Mouse (Mus musculus) midbrain, embryonic 10.5 days (tissue): ENCODE measurements around the gene Sh3bp5l. TPM values are rescaled to one million over a fixed set of nuclear protein-coding genes. Genes with fewer than 3 reads are reported as not detected.

ENCODE experiments used
- DNase-seq: peaks from one replicate; pipeline ENCODE4 v3.0.0-alpha.2; 2017; ENCODE audit warnings: low spot score
- H3K27ac ChIP-seq: fragments of 300-500 bp; sonication (generic); replicated peaks from 2 replicates; pipeline ENCODE4 v1.5.1; 2016; ENCODE audit warnings: mild to moderate bottlenecking
- H3K27me3 ChIP-seq: fragments of 300-500 bp; sonication (generic); 2 replicates; pipeline ENCODE4 v1.6.1; 2016; ENCODE audit warnings: low read depth, mild to moderate bottlenecking; ENCODE audit not compliant: poor library complexity, severe bottlenecking
- H3K36me3 ChIP-seq: fragments of 300-500 bp; sonication (generic); 2 replicates; pipeline ENCODE4 v1.6.1; 2016; ENCODE audit warnings: mild to moderate bottlenecking, moderate library complexity
- H3K4me1 ChIP-seq: fragments of 300-500 bp; sonication (generic); 2 replicates; pipeline ENCODE4 v1.6.1; 2016
- H3K4me3 ChIP-seq: fragments of 300-500 bp; sonication (generic); 2 replicates; pipeline ENCODE4 v1.5.1; 2016; ENCODE audit warnings: mild to moderate bottlenecking, moderate library complexity
- H3K9me3 ChIP-seq: fragments of 300-500 bp; sonication (generic); replicated peaks from 2 replicates; pipeline ENCODE4 v1.6.1; 2016; ENCODE audit warnings: mild to moderate bottlenecking
- WGBS: fragments of 180-500 bp; shearing (Covaris S2); methylation state at CpG from one replicate; pipeline ENCODE4 v1.1.7; 2016; 5-methylcytosine and 5-hydroxymethylcytosine counted together
- polyA plus RNA-seq: library from polyadenylated mRNA; unstranded; fragments of >200 nt; fragmentation: Nextera tagmentation; extraction: Ambion mirVana; gene quantifications from 2 replicates; pipeline ENCODE4 v1.2.1, GENCODE M21; 2016

Gene Sh3bp5l
- polyA plus RNA-seq, 1 experiment from 2014 or later: 46.3 TPM

DNA sequence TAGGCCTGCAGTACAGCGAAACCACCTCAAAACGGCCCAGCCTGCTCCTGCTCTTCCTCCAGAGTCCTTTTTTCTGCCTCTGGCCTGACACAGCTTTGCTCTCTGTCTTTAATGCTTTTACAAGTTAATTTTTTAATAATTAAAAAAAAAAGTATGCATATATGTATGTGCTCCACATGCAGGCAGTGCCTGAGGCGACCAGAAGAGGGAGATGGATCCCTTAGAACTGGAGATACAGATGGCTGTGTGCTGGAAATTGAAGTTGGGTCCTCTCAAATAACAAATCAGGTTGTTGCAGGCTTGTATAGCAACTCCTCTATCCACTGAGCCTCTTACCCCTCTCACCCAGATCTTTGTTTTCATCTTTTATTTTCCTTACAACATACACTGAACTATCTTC, 3.7 kb upstream of the Sh3bp5l start:
- H3K27me3 ChIP-seq: no peaks in the 10 kb centered on the region
- H3K36me3 ChIP-seq: peaks cover 26% of the 10 kb centered on the region
- peaks cover 40% of the 10 kb centered on the region for H3K4me1 ChIP-seq
- no peak overlapping the region for H3K27ac ChIP-seq
- DNase-seq: no peak
- 93% methylated on average over 3 of the region's 3 CpGs for WGBS
- H3K9me3 ChIP-seq: no peaks in the 10 kb centered on the region
- H3K4me3 ChIP-seq: no peak overlapping the region

DNA sequence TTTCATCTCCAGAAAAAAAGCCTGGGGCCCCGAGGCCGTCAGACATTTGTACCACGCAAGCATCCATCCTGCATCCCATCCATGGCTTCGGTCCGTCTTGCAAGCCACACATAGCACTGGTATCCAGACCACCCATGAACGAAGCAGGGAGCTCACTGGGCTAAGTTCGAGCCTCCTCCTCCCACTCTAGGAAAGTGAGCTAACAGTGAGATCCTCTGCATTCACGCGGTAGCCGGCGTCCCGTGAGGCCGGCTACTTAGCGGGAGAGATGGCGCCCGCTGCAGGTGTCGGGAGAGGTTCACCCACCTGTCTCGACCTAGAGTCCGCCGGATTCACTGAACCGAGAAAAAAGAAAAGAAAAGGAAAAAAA, 633 bp upstream of the Sh3bp5l start:
- H3K36me3 ChIP-seq: peaks cover 56% of the 10 kb centered on the region
- H3K27ac ChIP-seq: peak overlapping the region; percentile 96
- peak overlapping the region; percentile 77 for H3K4me3 ChIP-seq

GRCm38 (mm10) chr11:58331149-58331495, 598 bp downstream of the Sh3bp5l start:
- Histone ChIP-seq H3K36me3 (peaks cover 62% of the 10 kb centered on the region), H3K27me3 (no peaks in the 10 kb centered on the region), H3K27ac (peak overlapping the region; percentile 96), H3K4me1 (peaks cover 32% of the 10 kb centered on the region), H3K9me3 (no peaks in the 10 kb centered on the region), H3K4me3 (peak overlapping the region; percentile 77)
- DNase-seq: no peak
- WGBS: 26% methylated on average over 10 of the region's 10 CpGs

More for the DNA sequence above, 633 bp upstream of the Sh3bp5l start:
- WGBS: under 1% methylated on average over 21 of the region's 21 CpGs
- Histone ChIP-seq H3K27me3 (no peaks in the 10 kb centered on the region), H3K4me1 (peaks cover 32% of the 10 kb centered on the region), H3K9me3 (no peaks in the 10 kb centered on the region)
- no peak for DNase-seq

DNA sequence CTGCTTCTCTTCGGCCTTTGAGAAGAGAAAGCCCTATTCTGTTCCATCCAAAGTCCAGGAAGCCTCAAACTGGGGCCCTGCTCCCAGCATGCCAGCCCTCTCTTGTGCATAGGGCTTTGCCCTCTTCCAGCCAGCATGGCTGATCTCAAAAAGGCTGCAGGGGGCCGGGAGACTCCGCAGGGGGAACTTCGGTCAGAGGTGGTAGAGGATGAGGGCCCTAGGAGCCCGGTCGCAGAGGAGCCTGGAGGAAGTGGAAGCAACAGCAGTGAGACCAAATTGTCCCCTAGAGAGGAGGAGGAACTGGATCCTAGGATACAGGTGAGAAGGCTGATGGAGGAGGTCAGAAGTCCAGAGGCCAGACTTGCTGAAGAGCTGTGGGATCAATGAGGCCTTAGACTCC, 1.0 kb downstream of the Sh3bp5l start:
- H3K36me3 ChIP-seq: peaks cover 62% of the 10 kb centered on the region
- no peak for DNase-seq
- no peaks in the 10 kb centered on the region for H3K27me3 ChIP-seq
- H3K9me3 ChIP-seq: no peaks in the 10 kb centered on the region
- peak overlapping the region; percentile 77 for H3K4me3 ChIP-seq
- 89% methylated on average over 6 of the region's 6 CpGs for WGBS
- H3K27ac ChIP-seq: peak overlapping the region; percentile 96
- H3K4me1 ChIP-seq: peaks cover 32% of the 10 kb centered on the region

GRCm38 (mm10) chr11:58334746-58335145, 4.2 kb downstream of the Sh3bp5l start:
- Histone ChIP-seq H3K4me1 (peaks cover 22% of the 10 kb centered on the region), H3K36me3 (peaks cover 75% of the 10 kb centered on the region), H3K9me3 (no peaks in the 10 kb centered on the region), H3K4me3 (no peak overlapping the region), H3K27me3 (no peaks in the 10 kb centered on the region), H3K27ac (no peak overlapping the region)
- no peak for DNase-seq
- 85% methylated on average over 3 of the region's 3 CpGs for WGBS

GRCm38 (mm10) chr11:58346745-58347144, 16.2 kb downstream of the Sh3bp5l start:
- H3K9me3 ChIP-seq: no peaks in the 10 kb centered on the region
- peaks cover 59% of the 10 kb centered on the region for H3K36me3 ChIP-seq
- no peaks in the 10 kb centered on the region for H3K27me3 ChIP-seq
- no peak for DNase-seq
- no peak overlapping the region for H3K27ac ChIP-seq
- H3K4me3 ChIP-seq: no peak overlapping the region
- WGBS: 96% methylated on average over 4 of the region's 4 CpGs
- H3K4me1 ChIP-seq: no peaks in the 10 kb centered on the region

DNA sequence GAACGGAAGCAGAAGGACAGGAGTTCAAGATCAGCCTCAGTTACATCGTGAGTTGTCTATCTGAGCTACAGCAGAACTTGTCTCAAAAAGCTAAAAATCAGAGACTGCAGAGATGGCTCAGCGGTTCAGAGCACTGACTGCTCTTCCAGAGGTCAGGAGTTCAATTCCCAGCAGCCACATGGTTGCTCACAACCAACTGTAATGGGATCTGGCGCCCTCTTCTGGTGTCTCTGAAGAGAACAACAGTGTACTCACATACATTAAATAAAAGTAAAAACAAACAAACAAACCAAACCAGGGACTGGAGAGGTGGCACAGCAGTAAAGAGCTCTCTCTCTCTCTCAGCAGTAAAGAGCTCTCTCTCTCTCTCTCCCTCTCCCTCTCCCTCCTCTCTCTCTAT, 20.1 kb downstream of the Sh3bp5l start:
- no peaks in the 10 kb centered on the region for H3K4me1 ChIP-seq
- H3K4me3 ChIP-seq: no peak overlapping the region
- H3K27me3 ChIP-seq: no peaks in the 10 kb centered on the region
- H3K36me3 ChIP-seq: peaks cover 26% of the 10 kb centered on the region
- H3K9me3 ChIP-seq: no peaks in the 10 kb centered on the region
- 67% methylated on average over 4 of the region's 4 CpGs for WGBS
- H3K27ac ChIP-seq: no peak overlapping the region
- DNase-seq: no peak

DNA sequence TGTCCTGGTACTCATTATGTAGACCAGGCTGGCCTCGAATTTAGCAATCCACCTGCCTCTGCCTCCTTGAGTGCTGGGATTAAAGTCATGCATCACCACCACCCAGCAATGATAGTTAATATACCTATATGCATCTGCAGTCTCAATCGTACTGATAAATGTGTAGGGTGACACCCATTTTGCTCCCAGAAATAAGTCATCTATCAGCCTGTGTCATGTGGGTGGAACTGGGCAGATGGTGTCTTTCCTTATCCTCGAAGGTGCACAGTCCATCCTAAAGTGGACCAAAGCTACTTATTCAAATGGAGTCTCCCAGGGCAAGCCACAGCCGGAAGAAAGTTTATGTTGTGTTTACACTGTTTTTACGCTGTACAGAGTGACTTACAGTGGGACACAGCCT, 20.7 kb downstream of the Sh3bp5l start:
- Histone ChIP-seq H3K27ac (no peak overlapping the region), H3K27me3 (no peaks in the 10 kb centered on the region), H3K4me1 (no peaks in the 10 kb centered on the region), H3K4me3 (no peak overlapping the region), H3K9me3 (no peaks in the 10 kb centered on the region), H3K36me3 (peaks cover 20% of the 10 kb centered on the region)
- no peak for DNase-seq
- WGBS: 93% methylated on average over 5 of the region's 5 CpGs

- no peak for DNase-seq
- H3K4me3 ChIP-seq: no peak overlapping the region
- H3K36me3 ChIP-seq: peaks cover 3% of the 10 kb centered on the region; the same call in 1 of the 2 replicates
- no peak overlapping the region for H3K27ac ChIP-seq
- no peaks in the 10 kb centered on the region for H3K27me3 ChIP-seq
- WGBS: 67% methylated on average over 7 of the region's 7 CpGs
- no peaks in the 10 kb centered on the region for H3K9me3 ChIP-seq
- no peaks in the 10 kb centered on the region for H3K4me1 ChIP-seq
Measured at GRCm38 (mm10) chr11:58352681-58353548, 22.4 kb downstream of the Sh3bp5l start.

DNA sequence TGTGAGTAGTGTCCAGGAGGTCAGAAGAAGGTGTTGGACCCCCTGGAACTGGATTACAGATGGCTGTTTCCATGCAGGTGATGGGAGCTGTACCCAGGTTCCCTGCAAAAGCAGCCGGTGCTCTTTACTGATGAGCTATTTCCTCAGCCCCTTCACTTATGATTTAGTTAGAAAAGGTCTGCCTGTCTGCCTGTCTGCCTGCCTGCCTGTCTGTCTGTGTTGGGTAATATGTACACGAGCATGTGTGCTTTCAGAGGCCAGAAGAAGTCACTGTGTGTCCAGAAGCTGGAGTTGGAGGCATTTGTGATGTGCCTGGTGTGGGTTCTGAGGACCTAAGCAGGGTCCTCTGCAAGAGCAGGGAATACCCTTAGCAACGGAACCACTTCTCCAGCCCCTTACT, 23.2 kb downstream of the Sh3bp5l start:
- Histone ChIP-seq H3K36me3 (no peaks in the 10 kb centered on the region), H3K9me3 (no peaks in the 10 kb centered on the region), H3K27me3 (no peaks in the 10 kb centered on the region), H3K4me1 (no peaks in the 10 kb centered on the region), H3K27ac (no peak overlapping the region), H3K4me3 (no peak overlapping the region)
- WGBS: 80% methylated on average over 3 of the region's 3 CpGs
- DNase-seq: no peak

GRCm38 (mm10) chr11:58354476-58354875, 24.0 kb downstream of the Sh3bp5l start:
- Histone ChIP-seq H3K27me3 (no peaks in the 10 kb centered on the region), H3K4me1 (no peaks in the 10 kb centered on the region), H3K4me3 (no peak overlapping the region), H3K9me3 (no peaks in the 10 kb centered on the region), H3K27ac (no peak overlapping the region), H3K36me3 (no peaks in the 10 kb centered on the region)
- no peak for DNase-seq
- WGBS: 75% methylated on average over 10 of the region's 10 CpGs

- H3K27me3 ChIP-seq: no peaks in the 10 kb centered on the region
- H3K9me3 ChIP-seq: no peaks in the 10 kb centered on the region
- H3K4me1 ChIP-seq: no peaks in the 10 kb centered on the region
- DNase-seq: no peak
- no peak overlapping the region for H3K4me3 ChIP-seq
- no peaks in the 10 kb centered on the region for H3K36me3 ChIP-seq
- H3K27ac ChIP-seq: no peak overlapping the region
- 80% methylated on average over 3 of the region's 3 CpGs for WGBS
Measured at GRCm38 (mm10) chr11:58354927-58355326, 24.4 kb downstream of the Sh3bp5l start.

DNA sequence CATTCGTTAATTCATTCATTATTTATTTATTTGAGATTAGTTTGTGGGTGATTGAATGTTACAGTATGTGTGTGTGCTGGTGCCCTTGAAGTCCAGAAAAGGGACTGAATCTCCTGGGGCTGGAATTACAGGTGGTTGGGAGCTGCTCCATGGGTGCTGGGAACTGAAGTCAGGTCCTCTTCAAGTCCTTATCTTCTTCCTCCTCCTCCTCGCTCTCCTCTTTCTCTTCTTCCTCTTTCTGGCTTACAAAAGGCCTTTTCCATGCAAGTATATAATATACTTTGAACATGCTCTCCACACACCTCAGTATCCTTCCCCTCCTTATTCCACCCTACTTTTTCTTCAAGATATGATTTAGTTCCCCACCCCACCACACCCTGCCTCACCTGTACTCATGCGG, 26.5 kb downstream of the Sh3bp5l start:
- DNase-seq: no peak
- 87% methylated on average over 3 of the region's 3 CpGs for WGBS
- Histone ChIP-seq H3K4me1 (no peaks in the 10 kb centered on the region), H3K27ac (no peak overlapping the region), H3K4me3 (no peak overlapping the region), H3K27me3 (no peaks in the 10 kb centered on the region), H3K36me3 (no peaks in the 10 kb centered on the region), H3K9me3 (no peaks in the 10 kb centered on the region)
